Mouse (Mus musculus) layer of hippocampus, postnatal 14 days (tissue): ENCODE data around the gene Ppp1r37. TPM values are rescaled to one million over a fixed set of nuclear protein-coding genes. Genes with fewer than 3 reads are reported as not detected.
A peak's percentile ranks its signal among the peaks of the same experiment; 100 is the strongest.

ENCODE experiments used
- DNase-seq, 2 experiments: peaks; one replicate each; pipeline ENCODE4 v3.0.0; 2021 to 2022; ENCODE audit warnings: low spot score in 2 of 2, mixed read lengths in 1 of 2
- total RNA-seq, 2 experiments: library from RNA; stranded (reverse); gene quantifications; 2 replicates each; pipeline ENCODE4 v1.2.3; 2021

Ppp1r37 gene
- total RNA-seq, 2 experiments from 2014 or later: 88.3 to 91.7 TPM

DNA sequence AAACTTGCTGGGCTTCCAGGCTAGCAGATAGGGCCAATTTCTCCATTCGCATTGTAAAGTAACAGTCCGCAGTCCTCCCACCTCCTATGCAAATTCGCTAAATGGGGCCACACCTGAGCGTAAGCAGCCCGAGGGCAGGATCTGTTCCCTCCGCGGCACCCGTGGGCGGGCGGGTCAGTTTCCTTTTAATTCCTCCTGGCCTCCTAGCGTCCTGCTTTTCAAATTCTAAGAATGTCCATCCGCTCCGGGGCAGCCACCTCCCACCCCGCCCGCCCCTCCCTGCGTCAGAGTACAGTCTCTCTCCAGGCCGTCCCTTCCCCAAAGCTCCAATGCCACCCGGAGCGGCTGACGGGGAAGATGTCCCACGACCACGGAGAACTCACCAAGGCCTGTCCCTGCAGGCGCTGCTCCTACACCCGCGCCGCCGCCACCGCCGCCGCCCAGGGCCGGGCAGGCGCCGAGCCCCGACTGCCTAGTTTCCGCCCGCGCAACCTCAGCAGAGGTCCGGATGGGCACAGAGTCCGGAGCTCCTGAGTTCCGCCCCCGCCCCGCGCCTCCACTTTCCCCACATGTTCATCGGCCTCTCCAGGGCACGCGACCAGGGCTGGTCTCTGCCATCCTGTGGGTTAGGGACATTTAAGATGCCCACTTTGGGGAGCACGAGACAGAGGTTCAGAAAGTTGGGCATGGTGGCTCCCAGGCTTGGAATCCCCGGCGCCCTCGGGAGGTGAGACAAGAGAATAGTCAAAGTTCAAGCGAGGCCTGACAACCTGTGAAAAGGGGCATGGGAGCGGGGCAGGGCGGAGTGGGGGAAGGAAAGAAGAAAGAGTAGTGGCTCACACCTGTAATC, 10.3 kb upstream of the Ppp1r37 start:
- peak; percentile 67 to 68 for DNase-seq

DNA sequence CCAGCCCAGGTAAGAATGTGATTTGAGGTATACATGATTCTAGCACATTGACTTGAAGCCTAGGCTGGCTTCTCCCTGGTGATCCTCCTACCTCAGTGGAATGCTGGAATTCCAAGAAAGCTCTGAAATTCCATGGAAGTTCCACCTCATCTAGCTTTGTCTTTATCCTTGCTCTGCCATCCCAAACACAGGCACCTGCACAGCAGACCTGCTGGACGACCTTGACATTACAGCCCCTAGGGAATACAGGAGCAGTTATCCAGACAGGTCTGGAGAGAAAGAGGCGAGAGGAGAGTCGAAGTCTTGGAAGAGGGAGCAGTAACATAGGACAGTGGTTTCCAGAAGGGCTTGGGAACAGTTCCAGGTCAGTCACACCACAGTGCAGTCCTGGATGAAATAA, 6.8 kb upstream of the Ppp1r37 start:
- no peak for DNase-seq

DNA sequence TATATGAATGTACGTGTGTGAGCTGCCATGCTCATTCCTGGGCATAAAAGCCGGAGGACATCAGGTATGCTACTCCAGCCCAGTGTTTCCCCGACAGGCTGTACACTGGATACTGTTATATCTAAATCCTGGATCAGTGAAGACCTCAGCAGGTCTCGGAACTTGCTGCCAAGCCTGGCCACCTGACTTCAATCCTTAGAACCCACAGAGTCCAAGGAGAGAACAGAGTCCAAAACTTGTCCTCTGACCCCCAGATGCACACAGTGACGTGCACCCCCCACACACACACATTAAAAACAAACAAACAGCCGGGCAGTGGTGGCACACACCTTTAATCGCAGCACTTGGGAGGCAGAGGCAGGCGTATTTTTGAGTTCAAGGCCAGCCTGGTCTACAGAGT, 4.5 kb upstream of the Ppp1r37 start:
- no peak for DNase-seq

DNA sequence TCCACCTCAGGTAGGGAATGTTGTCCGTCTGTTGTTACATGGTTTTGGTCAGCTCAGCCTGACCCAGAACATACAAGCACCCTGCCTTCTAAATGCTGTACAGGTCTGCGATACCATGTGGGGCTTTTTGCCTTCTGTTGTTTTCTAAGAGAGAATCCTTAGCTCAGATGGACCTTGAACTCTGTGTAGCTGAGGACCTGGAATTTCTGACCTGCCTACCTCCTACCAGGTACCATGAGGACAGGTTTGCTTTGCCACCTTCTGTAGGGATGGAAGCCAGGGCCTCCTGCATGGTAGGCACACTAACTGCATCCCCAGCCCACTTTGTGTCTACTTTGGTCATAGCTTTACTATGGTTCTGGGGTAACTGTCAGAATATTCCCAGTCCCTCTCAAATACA, 2.9 kb upstream of the Ppp1r37 start:
- no peak for DNase-seq

DNA sequence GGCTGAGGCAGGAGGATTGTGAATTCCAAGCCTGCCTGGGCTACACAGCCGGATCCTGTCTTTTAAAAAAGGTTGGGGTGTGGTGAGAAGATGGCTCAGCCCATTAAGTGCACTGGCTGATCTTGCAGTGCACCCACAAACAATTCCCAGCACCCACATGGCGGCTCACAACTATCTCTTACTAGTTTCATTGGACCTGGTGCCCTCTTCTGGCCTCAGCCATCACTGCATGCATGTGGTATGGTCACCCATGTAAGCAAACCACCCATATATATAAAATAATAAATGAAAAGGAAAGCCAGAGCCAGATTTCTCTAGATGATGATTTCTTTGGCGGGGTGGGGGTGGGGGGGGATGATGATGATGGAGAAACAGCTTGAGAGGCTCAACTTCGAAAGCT, 1.6 kb upstream of the Ppp1r37 start:
- DNase-seq: no peak

DNA sequence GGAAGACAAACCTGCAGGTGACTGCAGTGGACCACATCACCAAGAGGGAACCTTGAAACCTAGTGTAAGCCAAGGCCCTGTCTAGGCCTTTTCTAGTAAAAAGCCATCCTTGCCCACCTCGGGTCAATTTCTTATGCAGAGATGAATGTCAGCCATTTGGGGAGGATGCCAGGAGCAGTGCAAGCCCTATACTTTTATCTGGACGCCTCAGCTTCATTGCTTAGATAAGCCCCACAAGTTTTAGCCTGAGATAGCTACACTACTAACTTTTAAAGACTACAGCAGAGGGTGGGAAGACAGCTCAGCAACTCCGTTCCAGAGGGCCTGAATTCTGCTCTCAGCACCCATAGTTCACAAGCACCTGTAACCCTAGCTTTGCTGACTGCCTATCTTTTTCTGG, 1.0 kb upstream of the Ppp1r37 start:
- DNase-seq: no peak

DNA sequence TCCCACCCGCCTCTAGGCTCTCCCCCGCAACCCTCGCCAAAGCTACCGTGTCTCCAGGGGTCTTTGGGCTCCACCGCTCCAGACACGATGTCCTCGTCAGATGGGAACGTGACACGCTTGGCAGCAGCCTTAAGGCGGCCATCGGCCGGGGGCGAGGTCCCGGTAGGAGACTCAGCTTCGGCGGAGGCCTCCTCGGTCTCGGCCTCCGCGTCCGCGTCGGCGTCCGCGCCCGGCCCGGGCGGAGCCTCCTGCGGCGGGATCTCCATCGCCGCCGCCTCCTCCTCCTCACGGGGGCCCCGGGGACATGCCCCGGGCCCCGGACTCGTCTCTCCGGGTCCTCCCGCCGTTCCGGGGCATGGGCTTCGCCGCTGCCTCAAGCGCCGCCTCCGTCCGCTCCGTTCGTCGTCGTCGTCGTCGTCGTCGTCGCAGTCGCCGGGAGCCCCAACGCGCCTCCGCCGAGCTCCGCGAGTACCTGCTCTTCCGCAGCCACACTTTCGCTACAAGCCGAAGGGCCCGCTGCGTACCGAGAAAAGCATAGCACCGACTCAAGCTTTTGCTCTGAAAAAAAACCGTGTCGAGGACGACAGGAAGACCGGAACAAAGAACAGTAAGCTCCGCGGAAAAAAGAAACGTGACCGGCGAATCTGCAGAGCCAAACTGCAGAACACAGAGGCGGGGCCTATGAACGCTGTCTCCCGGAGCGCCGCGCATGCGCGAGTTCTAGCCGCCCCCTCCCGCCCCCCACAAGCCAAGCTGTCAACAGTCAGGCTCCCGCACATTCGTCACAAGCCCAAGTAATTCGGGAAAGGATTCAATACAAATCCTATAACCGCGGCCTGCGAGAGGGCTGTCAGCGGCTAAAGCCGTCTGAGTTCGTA, 872 bp downstream of the Ppp1r37 start:
- peak; percentile 91 to 94 for DNase-seq

DNA sequence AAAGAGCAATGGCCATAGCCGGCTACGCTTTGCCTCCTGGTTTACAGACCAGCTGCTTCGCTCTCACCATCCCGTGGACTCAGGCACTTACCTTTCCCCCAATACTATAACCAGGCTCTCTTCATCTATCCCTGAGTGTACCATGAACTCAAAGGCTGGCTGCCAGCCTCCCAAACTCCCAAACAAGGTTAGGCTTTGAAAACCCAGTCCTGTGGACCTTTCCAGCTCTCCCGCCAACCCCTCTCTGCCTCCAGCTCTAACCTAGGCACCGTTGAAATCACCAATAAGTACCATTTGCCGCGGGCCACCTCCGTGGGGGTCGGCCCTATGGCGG, 1.5 kb downstream of the Ppp1r37 start:
- no peak for DNase-seq

DNA sequence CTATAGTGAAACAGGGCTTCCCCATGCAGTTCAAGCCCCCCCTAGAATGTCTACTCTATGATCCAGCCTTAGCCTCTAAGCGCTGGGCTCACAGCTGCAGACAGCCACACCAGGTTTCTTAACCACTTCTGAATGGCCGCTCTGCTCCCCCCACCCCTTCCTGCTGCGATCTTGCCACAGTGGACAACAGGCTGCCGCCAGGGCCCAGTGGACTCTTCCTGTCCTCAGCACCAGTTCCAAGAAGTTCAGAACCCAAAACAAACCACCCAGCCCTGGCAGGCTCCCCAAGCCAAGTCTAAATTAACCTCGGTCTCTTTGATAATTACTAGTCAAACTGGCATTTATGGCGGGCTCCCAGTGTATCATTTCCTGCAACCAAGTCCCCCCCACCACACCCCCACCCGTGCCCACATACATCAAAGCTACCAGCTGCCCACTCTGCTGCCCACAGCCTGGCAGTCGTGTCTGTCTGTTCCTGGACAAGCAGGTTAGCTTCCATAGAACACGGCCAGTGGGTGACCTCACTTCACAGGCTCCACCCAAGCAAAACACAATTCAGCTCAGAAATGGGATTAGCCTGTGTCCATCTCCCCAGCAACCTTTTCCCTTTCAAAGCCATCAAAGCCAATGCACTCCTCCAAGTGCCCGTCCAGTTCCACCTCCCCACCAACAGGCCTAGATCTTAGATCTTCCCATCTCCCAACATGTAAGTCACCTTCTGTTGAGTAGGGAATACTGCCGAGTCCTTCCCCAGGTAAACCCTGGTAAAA, 2.2 kb downstream of the Ppp1r37 start:
- no peak for DNase-seq

DNA sequence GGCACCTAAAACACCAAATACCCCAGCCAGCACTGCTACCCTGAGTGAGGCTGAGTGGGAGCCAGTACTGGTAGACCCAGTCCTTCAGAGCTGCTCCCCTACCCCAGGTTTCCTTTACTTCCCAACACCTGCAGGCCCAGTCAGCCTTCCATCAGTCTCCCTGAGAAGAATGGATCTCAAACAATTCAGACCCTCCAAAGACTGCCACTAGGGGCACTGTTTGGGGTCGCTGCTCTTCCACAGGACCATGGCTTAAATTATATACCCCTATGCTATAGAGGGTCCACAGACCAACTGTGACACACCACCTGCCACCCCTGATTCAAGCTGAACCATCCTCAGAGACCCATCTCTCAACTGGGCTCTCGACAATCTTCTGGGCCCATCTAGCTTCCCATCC, 3.9 kb downstream of the Ppp1r37 start:
- no peak for DNase-seq

DNA sequence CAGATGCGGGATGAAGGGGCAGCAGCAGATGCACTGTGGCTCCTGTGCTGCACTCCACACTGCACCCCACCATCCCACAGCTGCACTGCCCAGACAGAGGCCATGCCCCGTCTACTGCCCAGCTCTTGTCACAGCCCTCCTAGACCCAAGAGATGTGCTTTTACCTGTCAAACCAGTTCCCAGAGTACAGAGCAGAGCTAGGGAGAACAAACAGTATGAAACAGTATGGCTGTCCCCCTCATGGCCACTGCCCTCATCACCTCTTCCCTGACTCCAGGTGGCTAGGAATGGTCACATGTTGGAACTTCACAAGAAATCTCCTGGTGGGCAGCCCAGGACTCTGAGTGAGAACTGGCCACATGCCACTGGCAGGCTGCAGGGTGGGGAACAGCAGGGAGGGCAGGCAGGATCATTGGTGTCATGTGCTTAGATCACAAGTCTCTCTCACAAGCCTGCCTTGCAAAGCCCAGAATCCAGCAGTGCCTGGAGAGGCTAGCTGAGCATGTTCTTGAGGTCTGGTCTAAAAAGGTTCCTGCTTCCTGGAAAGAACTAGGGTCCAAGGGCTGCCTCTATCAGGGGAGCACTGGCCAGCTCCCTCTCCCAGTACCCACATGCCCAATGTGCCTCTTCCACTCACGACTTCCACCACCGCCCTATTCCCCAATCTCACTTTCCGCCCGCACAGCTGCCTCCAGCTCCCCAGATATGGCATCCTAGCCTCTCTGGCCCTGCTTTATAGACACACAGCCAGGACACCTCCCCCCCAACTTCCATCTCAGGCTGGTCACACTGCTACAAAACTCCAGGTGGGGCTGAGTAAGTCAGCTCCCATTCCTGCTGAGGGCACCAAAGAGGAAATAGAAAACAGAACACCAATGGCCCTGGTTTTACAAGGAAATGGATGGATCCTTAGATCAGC, 4.6 kb downstream of the Ppp1r37 start:
- no peak for DNase-seq

DNA sequence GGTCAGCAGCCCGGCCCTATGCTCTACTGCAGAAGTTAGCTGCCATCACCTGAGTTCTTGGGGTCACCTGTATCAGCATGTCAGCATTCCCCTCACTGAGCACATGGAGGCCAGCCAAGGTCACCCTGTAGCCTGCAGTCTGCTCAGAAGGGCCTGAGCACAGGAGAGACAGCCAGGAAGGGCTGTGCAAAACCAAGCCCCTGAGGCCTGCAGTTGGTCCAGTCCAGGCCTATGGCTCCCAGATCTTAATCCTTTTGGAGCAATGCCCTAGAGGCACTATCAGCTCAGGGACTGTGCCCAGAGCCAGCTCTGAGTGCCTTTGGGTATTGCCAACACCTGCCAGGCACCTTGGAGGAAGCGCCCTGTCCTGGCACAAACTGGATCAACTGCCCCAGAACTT, 5.8 kb downstream of the Ppp1r37 start:
- no peak for DNase-seq

DNA sequence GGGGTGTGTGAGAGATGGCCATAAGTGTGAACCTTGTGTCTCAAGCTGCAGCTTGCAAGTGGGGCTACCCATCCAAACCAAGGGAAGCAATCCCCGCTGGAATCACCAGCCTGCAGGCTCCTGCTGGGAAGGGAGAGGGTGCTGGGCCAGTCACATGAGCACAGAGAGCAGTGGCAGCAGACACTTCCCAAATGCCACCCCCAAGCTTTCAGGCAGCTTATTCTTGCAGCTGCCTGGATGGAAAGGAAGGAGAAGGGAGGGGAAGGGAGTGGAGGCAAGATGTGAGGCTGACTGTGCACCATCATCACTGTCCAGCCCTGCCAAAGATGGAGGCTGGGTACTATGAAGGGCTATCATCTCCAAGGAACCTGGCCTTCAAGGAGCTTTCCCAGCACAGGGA, 8.7 kb downstream of the Ppp1r37 start:
- DNase-seq: peak; percentile 40 to 57

DNA sequence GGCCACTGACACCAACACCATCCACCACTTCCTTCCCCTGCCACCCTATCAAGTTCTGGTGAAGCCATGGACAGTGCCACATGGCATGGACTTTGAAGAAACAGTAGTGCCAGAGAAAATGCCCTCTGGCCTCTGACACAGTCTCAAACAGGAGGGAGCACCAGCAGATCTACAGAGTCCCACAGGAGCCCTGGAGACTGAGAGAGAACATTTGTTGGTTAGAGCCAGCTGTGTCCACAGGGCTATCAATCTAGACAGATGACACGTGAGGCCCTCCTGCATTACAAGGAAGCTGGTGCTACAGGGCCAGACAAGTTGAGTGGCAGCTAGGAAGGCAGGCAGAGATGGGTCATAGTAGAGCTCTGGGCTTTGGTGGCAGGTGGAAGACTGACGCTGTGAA, 10.4 kb downstream of the Ppp1r37 start:
- DNase-seq: no peak

DNA sequence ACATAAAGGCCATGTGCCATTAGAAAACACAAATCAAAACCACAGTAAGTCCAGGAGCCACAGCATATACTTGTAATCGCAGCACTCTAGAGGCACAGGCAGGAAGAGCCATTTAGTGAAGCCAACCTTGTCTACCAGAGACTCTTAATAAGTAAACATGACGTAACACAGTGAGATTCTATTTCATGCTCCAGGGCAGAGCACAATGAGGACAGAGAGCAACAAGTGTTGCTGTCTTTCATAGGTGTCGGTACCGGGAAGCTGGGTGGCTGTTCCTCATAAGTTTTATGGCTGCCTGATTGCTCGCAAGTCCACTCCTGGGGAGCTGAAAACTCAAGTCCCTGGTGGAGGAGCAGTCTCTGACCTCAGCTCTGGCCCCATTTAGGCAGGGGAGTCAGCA, 11.2 kb downstream of the Ppp1r37 start:
- no peak for DNase-seq

DNA sequence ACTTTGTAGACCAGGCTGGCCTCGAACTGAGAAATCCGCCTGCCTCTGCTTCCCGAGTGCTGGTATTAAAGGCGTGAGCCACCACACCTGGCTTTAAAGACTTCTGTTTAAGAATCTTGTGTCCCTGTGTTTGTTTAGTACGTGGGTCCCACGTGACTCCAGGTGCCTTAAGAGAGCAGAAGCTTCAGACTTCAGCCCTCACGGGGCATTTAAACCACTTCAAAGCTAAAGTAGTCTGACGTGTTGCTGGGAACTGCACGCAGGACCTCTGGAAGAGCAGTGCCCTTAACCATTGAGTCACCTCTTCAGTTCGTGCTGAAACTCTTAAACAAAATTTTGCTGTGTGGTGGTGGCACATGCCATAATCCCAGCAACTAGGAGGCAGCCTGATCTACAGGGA, 13.5 kb downstream of the Ppp1r37 start:
- no peak for DNase-seq

DNA sequence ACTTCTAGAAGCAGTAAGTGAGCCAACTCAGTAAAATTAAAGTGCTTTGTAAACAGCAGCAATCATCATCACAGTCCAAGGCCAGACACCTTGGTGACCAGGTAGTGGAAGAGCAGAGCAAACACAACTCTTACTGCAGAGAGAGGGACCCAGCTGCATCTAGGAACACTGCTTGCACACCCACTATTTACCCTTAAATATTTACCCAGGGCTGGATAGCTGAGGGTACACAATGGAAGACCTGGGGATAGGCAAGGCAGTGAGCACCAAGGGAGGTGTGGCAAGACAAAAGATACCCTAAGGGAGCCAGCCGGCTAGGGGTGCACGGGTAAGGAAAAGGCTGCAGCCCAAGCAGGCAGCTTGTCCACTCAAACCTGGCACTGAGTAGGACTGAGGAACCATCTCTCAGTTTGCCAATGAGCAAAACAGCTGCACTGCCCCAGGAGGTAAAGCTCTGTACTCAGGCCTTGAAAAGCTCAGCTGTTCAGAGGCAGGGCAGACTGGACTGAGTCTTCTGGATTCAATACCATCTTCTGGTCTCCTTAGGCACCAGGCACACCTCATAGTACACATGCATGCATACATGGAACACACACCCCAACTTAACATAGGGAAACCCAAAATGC, 15.4 kb downstream of the Ppp1r37 start:
- DNase-seq: no peak

DNA sequence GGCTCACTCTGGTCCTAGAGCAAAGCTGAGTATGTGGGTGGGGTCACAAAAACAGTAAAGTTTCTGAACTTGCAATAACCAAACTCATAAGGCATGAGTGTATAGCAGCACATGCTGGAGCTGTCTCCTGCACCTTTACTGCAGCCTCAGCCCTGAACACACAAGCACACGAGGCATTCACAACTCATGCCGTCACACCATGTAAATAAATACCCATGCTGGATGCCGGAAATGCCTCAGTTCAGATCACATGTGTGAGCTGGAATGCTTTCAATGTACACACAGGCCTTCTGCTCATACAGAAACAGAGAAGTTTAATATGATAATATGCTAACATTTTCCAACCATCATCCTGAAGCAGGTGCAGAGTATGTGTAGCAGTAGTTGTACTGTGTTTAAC, 16.9 kb downstream of the Ppp1r37 start:
- no peak for DNase-seq

DNA sequence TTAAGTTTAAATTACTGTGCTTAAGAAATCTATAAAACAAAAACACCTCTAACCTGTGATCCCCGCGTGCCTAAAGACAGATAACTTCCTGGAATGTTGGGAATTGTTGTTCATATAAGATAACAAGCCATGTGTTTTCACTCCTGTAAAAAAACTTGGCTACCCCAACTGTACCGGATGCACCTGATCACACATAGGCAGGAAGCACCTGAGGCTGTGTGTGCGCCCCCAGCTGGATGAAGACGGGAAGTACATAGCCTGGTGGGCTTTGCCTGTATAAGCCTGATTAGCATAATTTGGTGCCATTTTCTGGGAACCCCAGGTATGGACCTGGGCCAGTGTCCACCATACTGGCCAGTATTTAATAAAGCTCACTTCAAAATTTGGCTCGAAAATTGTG, 19.3 kb downstream of the Ppp1r37 start:
- DNase-seq: no peak

DNA sequence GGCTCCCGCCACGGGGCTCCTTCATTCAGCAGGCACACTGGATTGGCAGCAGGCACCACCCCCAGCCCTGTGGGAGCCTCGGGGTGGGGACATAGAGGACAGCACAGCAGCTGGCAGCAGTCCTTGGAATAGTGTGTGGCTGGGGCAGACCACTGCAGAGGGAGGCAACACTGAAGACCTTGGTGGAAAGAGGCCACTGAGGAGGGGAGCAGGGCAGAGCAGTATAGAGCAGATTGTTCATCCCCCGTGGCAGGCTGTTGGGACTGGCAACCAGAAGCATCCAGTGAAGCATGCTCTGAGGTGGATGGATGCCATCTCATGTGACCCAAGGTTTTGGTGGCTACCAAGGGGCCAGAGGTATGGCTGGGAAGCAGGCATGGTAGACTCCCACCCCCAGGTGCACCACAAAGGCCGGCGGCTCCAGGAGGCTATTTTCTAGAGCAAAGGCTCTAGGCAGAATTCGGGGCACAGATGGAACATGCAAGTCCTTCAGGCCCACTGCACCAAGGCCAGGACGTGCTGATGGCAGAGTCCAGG, 20.7 kb downstream of the Ppp1r37 start:
- DNase-seq: peak in 1 of 2 experiments; percentile 44
